Mouse (Mus musculus) ovary, adult 18-20 months (tissue): ENCODE data around the gene Pacsin2.
A peak's percentile ranks its signal among the peaks of the same experiment; 100 is the strongest.
"Not testable (repeated sequence)": the region's sequence is repeated elsewhere in the genome, so short reads cannot be mapped to it uniquely, and the experiment has no call there.

Experiments used
- DNase-seq: peaks from one replicate; pipeline ENCODE4 v3.0.0; 2022; ENCODE audit warnings: low spot score, mixed read lengths

Gene Pacsin2

DNA sequence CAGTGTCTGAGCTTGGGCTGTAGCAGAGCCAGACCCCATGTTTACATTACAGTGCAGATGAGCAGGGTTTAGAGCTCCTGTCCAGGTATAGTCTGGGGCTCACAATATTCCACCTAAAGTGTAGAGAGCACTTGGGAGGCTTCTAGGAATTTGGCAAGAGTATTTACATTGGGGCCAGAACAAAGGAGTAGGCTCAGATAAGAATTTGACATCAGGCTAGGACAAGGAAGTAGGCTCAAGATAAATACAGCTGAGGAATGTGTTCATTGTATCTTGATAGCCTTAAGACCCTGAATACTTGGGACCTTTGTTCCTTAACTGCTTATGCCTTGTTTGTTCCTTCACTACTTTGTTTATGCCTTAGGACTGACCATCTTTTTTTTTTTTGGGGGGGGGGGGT is 90.3 kb downstream of the Pacsin2 start:
- DNase-seq: no peak

DNA sequence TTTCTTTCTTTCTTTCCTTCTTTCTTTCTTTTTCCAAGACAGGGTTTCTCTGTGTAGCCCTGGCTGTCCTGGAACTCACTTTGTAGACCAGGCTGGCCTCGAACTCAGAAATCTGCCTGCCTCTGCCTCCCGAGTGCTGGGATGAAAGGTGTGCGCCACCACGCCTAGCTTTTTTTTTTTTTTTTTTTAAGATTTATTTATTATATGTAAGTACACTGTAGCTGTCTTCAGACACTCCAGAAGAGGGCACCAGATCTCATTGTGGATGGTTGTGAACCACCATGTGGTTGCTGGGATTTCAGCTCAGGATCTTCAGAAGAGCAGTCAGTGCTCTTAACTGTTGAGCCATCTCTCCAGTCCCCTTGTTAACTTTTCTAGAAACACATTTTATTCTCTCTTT is 95.7 kb downstream of the Pacsin2 start:
- DNase-seq: not testable (repeated sequence)

DNA sequence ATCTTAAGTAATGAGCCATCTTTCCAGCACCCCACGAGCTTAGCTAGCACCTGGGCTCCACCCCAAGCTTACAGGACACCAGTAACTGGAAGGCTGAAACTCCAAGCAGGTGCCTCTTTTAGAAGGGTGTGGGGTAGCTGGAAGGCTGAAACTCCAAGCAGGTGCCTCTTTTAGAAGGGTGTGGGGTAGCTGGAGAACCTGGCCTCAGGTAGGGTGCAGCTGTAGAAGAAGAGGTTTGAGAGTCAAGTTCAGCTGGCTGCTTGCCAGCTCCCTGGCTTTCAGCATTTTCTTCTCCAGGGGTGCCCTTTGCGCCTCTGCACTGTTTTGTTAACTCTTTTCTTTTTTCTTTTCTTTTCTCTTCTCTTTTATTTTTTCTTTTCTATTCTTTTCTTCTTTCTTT is 96.1 kb downstream of the Pacsin2 start:
- no peak for DNase-seq

DNA sequence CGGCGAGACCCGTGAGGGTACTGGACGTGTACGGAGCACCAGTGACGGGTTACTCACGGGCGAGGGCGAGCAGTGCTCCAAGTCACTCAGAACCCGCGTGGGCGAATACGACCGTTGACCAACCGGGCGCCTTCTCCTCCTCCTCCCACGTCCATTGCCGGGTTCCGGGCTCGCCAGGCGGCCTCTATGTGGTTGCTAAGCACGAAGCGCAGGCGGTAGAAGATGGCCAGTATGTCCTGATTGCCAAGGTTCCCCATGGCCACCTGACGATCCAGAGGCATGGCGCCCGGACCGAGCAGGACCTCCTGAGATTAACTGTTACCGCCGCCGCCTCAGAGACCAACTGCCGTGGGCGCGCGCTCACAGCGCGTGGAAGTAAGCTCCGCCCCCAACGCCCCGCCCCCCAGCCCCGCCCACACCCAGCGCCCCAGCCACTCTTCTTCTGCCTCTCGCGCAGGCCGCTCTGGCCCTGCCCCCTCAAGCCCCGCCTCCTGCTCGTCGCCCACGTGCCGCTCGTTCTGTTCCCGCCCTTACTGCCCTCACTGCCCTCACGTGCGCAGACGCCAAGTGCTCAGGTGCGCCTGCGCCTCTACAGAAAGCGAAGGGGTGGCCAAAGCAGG is 97.4 kb downstream of the Pacsin2 start:
- peak; percentile 73 for DNase-seq

DNA sequence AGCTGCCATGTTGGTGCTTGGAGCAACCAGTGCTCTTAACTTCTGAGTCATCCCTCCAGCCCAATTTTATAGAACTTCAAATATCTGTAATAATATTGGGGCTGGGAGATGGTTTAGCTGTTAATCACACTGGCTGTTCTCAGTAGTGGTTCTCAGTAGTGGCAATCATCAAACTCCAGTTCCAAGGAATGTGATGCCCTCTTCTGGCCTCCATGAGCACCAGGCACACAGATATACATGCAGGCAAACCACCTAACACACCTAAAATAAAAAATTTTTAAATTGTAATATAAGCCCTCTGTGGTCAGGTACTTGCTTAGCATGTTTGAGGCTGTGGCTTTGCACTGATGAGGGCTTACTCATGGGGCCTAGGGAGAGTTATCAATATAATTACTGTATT is 98.7 kb downstream of the Pacsin2 start:
- DNase-seq: no peak

DNA sequence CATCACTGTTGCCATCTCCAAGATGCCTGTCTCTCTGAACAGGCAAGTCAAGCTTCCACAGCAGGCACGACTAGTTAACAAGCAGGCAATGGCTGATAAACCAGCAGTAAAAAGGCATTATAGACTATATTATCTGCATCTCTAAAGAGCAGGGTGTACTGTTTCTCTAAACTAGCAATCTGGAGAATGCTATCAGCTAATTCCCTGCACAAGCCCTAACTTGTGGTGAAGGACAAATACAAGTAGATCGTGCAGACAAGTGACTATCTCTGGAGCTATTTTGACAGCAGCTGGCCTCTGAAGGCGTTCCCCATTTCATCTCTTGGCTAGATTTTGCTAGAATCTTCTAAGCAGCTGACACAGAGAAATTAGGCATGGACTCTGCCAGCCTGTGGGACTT is 100.2 kb downstream of the Pacsin2 start:
- DNase-seq: no peak

DNA sequence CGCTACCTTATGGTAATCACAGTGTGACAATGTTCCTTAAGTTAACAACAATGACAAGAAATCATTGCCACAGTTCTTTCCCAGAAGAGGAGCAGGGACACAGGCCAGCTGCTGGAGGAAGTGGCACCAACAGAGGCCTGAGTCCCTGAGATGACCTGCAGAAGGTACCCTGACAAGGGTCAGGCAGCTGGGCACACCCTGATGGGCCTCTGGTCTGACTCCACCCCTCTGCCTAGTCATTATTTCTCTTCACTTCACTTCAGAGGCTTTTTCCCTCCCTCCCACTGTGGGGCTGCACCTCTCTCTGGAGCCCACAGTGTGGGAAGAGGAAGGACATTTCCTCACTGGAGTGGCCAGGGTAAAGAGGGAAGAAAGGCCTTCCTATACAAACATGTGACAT is 101.6 kb downstream of the Pacsin2 start:
- not testable (repeated sequence) for DNase-seq

DNA sequence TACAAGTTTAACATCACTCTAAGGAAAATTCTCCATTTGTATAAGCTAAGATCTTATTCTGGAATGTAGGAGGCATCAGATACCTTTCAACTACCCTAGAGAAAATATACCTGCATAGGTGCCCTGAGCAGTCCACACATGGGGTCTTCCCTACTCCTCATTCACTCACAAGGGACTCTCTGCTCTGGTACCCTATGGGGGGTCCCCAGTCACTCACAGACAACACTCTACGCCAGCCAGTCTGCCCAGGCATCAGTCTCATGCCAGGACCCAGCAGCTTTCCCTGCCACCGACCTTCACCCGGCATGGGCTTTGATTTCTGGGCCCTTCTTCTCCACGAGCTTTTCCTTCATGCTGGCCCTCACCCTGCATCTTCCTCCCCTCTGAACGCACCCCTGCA is 103.5 kb downstream of the Pacsin2 start:
- DNase-seq: not testable (repeated sequence)

DNA sequence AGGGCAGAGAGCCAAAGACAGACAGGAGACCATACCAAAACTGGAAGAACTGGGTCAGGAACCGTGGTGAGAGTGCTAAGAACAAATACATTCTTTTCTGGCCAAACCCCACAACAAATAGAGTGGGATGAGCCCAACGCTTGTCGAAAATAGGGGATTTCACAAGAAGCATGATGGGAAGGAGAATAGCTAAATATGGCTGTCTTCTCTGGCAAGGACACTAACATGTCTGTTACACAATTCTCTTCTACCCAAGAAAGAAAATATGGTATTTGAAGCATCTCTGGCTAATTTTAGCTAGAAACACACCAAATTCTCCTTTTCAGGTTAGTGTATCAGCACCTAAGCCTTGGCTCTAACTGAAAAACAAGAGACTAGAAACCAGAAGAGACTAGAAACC is 104.3 kb downstream of the Pacsin2 start:
- DNase-seq: no peak

DNA sequence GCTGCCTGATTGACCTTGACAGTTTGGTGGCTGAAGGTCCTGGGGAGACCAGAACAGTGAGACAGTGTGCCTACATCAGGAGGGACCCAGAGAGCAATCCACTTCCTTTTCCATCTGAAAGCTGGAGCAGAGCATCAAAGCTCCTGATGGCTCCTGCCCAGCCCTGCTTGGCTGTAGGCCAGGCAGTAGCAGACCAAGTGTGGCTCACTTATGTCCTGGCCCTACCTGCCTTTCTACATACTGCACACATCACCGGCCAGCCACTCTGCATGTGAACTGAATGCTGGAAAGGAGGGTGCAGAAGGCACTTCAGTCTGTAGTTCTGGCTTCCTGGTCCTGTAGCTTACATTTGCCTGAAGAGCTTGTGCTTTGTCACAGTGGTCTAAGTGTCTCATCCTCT is 105.9 kb downstream of the Pacsin2 start:
- no peak for DNase-seq

DNA sequence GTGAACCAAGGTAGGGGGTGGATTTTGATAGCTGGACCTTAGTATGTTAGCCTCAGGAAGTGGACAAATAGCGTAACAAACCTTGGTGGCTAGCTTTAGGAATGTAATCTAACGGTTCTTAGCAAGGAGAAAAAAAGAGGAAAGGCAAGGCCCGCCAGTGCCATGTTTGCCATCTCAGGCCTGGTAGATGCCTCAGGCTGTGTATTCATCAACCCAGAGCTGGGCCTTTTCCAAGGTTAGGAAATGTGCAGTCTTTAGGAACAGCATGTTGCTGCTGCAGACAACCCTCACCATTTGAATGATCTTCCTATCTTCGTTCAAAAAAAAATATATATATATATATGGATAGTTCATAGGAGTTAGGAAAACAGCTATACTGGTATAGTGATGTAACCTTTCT is 112.9 kb downstream of the Pacsin2 start:
- DNase-seq: no peak

DNA sequence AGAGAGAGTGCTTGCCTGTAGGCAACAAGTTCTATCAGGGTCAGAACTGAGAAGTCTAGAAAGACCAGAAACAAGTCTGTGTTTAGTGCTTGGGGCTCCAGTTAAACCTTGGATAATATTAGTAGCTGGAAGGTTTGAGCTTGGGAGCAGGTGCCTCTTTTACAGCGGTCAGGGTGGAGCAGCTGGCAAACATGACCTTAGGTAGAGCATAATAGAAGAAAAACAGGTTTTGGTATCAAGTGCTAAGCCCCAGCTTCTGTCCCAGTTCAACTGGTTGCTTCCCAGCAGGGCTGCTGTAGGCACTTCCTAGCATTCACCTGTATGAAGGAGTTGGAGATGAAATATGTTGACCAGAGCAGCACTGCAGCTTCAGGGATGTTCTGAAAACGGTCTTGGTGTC is 113.5 kb downstream of the Pacsin2 start:
- DNase-seq: no peak

DNA sequence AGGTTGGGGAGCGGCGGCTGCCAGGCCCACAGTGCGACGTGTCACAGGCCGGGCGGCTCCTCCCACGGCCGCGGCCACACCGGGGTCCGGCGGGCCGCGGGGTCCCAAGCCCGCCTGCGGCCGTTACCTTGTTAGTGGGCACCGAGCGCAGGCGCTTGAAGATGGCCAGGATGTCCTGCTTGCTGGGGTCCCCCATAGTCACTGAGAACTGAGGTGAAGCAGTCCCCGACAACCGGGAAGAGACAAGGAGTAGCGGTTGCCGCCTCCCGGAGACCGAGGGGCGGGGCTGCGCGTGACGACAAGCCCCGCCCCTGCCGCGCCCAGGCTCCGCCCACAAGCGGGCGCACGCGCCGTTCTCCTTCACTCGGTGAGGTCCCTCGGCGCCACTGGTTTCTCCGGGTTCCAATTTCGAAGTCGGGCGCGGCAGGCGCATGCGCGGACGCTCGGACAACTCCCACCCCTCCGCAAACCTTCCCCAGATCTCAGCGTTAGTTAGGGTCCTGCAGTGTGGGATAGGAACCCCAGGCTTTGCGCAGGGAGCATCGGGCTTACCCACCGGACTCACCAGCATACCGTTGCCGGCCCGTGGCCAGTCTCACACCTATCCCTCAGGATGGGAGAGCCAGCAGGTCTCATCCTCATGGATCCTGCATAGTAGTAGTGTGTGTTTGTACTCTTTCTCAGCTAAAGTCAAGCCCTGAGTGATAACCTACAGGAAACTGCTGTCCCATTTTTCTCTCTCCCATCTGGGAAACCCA is 114.3 kb downstream of the Pacsin2 start, which contains the start of gene Arfgap3:
TSS of gene Arfgap3 (minus strand) at position 294 of the 758 bp plus-strand sequence.
- DNase-seq: peak; percentile 88

DNA sequence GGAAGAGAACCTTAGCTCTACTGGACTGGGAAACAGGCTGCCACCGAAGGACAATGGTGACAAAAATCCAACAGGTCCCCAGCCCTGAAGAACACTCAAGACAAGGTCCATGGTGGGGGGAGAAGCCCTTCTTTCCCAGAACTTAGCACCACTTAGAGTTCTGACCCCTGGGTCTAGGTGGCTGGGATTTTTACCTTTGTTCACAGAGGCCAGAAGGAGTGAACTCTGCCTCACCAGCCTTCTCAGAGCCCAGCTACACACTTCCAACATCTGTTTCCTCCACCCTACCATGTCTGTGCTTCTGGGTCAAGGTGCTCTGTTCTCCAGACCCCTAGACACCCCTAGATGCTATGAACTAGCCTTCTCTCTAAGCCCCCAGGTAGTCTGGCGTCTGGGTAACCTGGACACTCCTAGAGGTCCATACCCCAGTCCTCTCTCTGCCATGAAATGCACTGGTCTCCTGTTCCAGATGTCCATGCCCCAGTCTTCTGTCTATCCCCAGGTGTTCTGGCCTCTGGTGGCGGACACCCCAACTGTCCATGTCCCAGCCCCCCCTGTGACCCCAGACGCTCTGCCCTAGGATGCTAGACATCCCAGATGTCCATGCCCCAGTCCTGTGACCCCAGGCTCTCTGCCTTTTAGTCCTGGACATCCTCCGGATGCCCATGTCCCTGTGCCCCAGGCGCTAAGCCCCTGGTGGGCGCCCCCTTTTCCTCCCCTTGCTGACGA is 115.0 kb downstream of the Pacsin2 start:
- no peak for DNase-seq

DNA sequence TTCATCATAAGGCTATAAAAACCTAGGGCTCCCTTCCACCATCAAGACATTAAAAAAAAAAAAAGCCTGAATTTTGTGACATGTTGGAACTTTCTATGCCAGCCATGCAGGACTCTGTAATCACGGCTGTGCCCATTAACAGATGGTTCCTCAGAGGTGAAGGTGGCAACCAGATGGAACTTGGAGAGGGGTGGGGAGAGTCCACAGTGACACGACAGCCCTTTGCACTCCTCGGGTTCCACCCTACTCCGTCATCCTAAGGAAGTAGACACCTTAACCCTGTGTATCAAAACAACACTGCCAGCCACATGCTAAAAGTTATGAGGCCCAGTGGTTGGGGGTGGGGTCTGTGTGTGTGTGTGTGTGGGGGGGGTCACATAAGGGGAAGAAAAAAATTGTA is 115.7 kb downstream of the Pacsin2 start:
- no peak for DNase-seq

DNA sequence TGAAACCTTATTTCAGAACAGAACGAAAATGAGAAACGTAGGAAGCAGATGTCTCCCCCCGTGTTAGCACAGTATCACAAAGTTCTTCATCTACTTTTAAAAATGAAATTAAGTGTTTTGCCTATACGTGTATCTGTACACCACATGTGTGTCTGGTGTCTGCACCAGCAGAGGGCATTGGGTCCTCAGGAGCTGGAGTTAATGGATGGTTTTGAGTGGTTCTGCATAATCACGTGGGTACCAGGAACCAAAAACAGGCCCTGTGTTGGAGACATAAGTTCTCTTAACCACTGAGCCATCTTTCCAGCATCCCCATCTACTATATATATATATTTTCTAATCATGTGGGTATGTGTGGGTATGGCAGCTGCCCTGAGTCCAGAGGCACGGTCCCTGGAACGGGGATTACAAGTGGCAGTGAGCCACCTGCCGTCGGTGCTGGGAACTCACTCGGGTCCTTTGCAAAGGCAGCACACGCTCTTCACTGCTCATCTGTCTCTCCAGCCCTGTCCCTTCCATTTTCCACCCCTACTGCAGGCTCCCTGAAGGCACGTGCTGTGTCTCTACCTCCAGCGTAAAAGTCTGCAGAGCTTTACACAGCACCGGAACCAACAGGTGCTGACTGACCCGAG is 118.4 kb downstream of the Pacsin2 start:
- no peak for DNase-seq

DNA sequence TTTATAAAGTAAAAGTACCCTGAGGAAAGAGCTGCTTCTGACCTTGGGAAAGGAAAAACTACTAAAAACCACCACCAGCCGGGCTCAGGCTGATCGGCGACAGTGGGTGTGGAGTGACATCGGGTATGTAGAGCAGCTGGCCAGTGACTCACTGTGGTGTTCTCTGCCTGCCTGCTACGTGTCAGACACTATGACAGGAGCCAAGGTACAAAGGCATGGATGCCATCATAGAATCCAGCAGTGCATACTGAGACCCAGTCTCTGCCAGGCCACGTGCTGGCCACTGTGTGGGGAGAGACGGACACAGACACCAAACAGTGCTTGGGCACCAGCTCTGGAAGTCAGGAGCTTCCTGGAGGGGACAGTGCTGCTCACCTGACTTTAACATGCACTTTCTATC is 119.5 kb downstream of the Pacsin2 start:
- DNase-seq: no peak

DNA sequence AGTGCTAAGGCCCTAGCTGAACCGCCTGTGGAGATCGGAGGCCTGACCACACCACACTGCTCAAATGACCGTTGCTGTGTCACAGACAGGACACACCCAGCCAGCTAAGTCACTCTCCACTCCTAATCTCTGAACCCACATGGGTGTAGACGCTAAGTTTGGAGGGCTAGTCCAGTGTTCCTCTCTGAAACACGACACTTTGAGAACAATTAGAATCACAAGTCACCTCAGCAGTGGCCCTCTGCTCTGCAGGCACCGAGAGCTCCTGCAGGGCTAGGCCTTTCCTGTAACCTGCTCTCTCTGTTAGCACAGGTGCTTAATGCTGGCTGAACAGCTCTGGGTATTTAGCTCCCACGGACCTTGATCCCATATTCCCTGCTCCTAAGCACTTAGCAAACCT is 120.2 kb downstream of the Pacsin2 start:
- DNase-seq: no peak

DNA sequence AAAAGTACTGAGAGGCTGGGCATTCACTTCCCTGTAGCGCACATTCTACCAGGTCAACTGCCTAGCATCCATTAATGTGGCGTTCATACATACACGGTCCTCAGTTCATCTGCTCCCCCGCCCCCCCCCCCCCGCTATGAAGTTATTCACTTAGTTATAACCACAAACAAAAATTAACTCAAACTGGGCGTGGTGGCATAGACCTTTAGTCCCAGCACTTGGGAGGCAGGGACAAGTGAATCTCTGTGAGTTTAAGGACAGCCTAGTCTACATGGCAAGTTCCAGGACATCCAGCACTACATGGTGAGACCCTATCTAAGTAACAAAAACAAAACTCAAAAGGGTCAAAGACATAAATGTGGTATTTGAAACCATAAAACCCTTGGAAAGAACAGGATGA is 125.5 kb downstream of the Pacsin2 start:
- DNase-seq: no peak

DNA sequence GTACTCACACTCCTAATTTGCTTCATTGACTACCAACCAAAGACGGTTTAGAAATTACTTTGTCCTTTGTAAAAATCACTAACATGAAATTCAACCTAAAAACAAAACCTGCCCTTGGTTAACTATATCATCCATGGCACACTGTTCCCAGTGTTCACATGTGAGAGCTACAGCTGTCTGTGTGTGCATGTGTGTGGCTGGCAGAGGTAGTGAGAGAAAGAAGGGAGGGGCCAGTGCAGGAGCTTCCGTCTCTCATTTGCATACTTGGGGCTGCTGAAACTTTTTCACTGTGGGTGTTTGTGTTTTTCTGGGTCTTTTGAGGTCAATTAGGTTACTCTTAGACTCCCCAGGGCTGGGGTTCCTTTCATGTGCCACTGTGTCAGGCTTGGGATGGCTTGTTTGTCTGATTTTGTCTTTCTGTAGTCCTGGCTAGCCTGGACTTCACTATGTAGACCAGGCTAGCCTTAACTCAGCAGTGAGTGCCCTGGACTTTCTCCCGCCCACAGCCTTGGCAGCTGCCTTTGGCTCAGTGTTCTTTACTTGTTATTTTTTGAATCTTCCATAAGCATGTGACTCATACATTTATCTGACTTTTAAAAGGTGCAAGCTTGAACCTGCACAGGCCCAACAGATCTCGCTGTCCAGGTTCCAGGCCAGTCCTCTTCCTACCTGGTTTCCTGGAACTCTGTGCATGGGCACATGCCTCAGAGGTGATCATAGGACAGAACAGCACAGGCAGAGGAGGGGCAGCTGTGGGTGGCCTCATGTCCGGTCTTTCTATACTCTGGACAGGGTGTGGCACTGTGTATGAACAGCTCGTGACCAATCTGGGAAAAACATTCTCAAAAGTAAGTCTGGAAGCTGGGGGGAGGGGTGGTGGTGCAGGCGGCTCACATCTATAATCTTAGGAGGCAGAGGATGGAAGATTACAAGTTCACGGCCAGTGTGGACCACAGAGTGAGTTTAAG is 126.2 kb downstream of the Pacsin2 start:
- DNase-seq: no peak

DNA sequence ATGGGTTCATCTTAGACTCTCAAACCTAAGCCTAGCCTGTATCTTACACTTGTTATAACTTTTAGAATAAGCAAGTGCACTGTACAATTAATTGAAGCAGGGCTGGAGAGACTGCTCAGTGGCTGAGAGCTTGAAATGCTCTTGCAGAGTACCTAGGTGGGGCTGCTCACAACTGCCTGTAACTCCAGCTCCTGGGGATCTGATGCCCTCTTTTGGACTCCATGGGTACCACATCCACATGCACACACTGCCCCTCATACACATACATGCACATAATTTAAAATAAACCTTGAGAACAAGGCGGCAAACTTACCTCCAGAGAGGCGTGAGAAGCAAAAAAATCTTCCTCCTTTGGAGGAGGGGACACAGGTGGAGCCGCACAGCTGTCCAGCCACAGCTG is 132.0 kb downstream of the Pacsin2 start:
- no peak for DNase-seq

DNA sequence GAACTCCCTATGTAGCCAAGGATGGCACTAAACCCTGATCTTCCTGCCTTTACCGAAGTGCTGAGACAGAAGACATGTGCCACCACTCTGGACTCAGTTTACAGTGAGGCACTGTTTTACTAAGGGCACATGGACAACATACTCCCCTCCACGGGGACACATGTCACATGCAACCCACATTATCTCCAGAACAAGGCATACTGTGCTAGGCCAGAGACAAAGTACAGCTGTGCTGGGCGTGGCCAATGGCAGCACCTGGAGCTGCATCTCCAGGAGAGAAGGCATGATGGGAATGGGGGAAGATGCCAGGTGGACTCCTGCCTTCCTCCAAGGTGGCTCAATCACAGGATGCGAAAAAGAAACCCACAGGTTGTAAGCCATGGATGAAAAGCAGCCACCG is 135.5 kb downstream of the Pacsin2 start:
- no peak for DNase-seq
